Mouse (Mus musculus) MEL (cell line): ENCODE results near the gene Hilpda. TPM values are rescaled to one million over a fixed set of nuclear protein-coding genes. Genes with fewer than 3 reads are reported as not detected.

ENCODE experiments used
- DNase-seq: peaks from one replicate; pipeline ENCODE4 v3.0.0; 2011; ENCODE audit warnings: low read depth, low spot score
- H3K27ac ChIP-seq: 2 replicates; pipeline ENCODE4 v1.5.1; 2012; ENCODE audit warnings: low read depth, mild to moderate bottlenecking, control low read depth, low read length, moderate library complexity; ENCODE audit not compliant: control insufficient read depth
- H3K27me3 ChIP-seq, 2 experiments: fragments of 150-350 bp in 1 of 2; sonication (generic) in 1 of 2; 2 replicates each; pipeline ENCODE4 v1.6.1; 2012; ENCODE audit warnings: low read length in 2 of 2, mild to moderate bottlenecking in 2 of 2, improper control_type of control experiment in 1 of 2, moderate library complexity in 1 of 2; ENCODE audit not compliant: insufficient read depth in 2 of 2, control insufficient read depth in 1 of 2
- H3K36me3 ChIP-seq, 2 experiments: 2 replicates each; pipeline ENCODE4 v1.6.1; 2012 to 2014; ENCODE audit warnings: low read length in 2 of 2, improper control_type of control experiment in 1 of 2, inconsistent platforms in 1 of 2, mild to moderate bottlenecking in 1 of 2; ENCODE audit not compliant: insufficient read depth in 2 of 2, control insufficient read depth in 1 of 2
- H3K4me1 ChIP-seq, 2 experiments: fragments of 150-350 bp in 1 of 2; sonication (generic) in 1 of 2; 2 replicates each; pipeline ENCODE4 v1.6.1; 2012; ENCODE audit warnings: low read length in 2 of 2, improper control_type of control experiment in 1 of 2, mild to moderate bottlenecking in 1 of 2; ENCODE audit not compliant: insufficient read depth in 2 of 2, control insufficient read depth in 1 of 2
- H3K4me3 ChIP-seq, 2 experiments: fragments of 150-350 bp in 1 of 2; sonication (generic) in 1 of 2; 2 replicates each; pipeline ENCODE4 v1.5.1; 2012; ENCODE audit warnings: low read depth in 2 of 2, low read length in 2 of 2, mild to moderate bottlenecking in 2 of 2, moderate library complexity in 2 of 2, control low read depth in 1 of 2, improper control_type of control experiment in 1 of 2; ENCODE audit not compliant: control insufficient read depth in 1 of 2, insufficient read depth in 1 of 2
- H3K79me2 ChIP-seq: 2 replicates; pipeline ENCODE4 v1.6.1; 2012; ENCODE audit warnings: mild to moderate bottlenecking, low read length, moderate library complexity; ENCODE audit not compliant: control insufficient read depth, poor library complexity, insufficient read depth
- H3K9ac ChIP-seq: 2 replicates; pipeline ENCODE4 v1.6.1; 2012; ENCODE audit warnings: low read depth, mild to moderate bottlenecking, control low read depth, low read length, moderate library complexity; ENCODE audit not compliant: control insufficient read depth, poor library complexity, severe bottlenecking
- H3K9me3 ChIP-seq: fragments of 150-350 bp; sonication (generic); replicated peaks from 2 replicates; pipeline ENCODE4 v1.6.1; 2012; ENCODE audit warnings: mild to moderate bottlenecking, low read length, improper control_type of control experiment, moderate library complexity; ENCODE audit not compliant: insufficient read depth
- BHLHE40 ChIP-seq: IDR thresholded peaks from 2 replicates; pipeline ENCODE4 v1.6.1; 2012; ENCODE audit warnings: low read depth, mild to moderate bottlenecking, inconsistent platforms, low read length, improper control_type of control experiment, borderline replicate concordance
- CHD1 ChIP-seq: IDR thresholded peaks from 2 replicates; pipeline ENCODE4 v1.6.1; 2012; ENCODE audit warnings: low read depth, mild to moderate bottlenecking, inconsistent platforms, low read length, improper control_type of control experiment
- ETS1 ChIP-seq: IDR thresholded peaks from 2 replicates; pipeline ENCODE4 v1.6.1; 2012; ENCODE audit warnings: low read depth, mild to moderate bottlenecking, inconsistent platforms, low read length, improper control_type of control experiment, moderate library complexity
- GABPA ChIP-seq: IDR thresholded peaks from 2 replicates; pipeline ENCODE4 v1.6.1; 2012; ENCODE audit warnings: low read depth, mild to moderate bottlenecking, inconsistent platforms, low read length, improper control_type of control experiment, moderate library complexity
- JUND ChIP-seq: IDR thresholded peaks from 2 replicates; pipeline ENCODE4 v1.6.1; 2011; ENCODE audit warnings: low read depth, mild to moderate bottlenecking, improper control_type of control experiment, low read length
- KAT2A ChIP-seq: conservative IDR thresholded peaks from 2 replicates; pipeline ENCODE4 v1.6.1; 2012; ENCODE audit warnings: low read depth, low read length, improper control_type of control experiment, inconsistent platforms
- MAFK ChIP-seq: IDR thresholded peaks from 2 replicates; pipeline ENCODE4 v1.6.1; 2011; ENCODE audit warnings: low read depth, mild to moderate bottlenecking, low read length, improper control_type of control experiment, borderline replicate concordance
- MAZ ChIP-seq: IDR thresholded peaks from 2 replicates; pipeline ENCODE4 v1.6.1; 2012; ENCODE audit warnings: low read depth, mild to moderate bottlenecking, inconsistent platforms, low read length, improper control_type of control experiment
- MXI1 ChIP-seq: IDR thresholded peaks from 2 replicates; pipeline ENCODE4 v1.6.1; 2011; ENCODE audit warnings: mild to moderate bottlenecking, low read depth, low read length, improper control_type of control experiment
- MYB ChIP-seq: IDR thresholded peaks from 2 replicates; pipeline ENCODE4 v1.6.1; 2011; ENCODE audit warnings: mild to moderate bottlenecking, low read depth, low read length, improper control_type of control experiment
- POLR2AphosphoS5 ChIP-seq: IDR thresholded peaks from 2 replicates; pipeline ENCODE4 v1.6.1; 2012; ENCODE audit warnings: low read depth, borderline replicate concordance, mild to moderate bottlenecking, inconsistent platforms, low read length, moderate library complexity, mixed read lengths
- RAD21 ChIP-seq: IDR thresholded peaks from 2 replicates; pipeline ENCODE4 v1.6.1; 2011; ENCODE audit warnings: mild to moderate bottlenecking, low read depth, low read length, improper control_type of control experiment
- RCOR1 ChIP-seq: IDR thresholded peaks from 2 replicates; pipeline ENCODE4 v1.6.1; 2012; ENCODE audit warnings: low read depth, mild to moderate bottlenecking, inconsistent platforms, low read length, improper control_type of control experiment
- SIN3A ChIP-seq: IDR thresholded peaks from 2 replicates; pipeline ENCODE4 v1.6.1; 2012; ENCODE audit warnings: low read length, improper control_type of control experiment, inconsistent platforms
- TAL1 ChIP-seq: IDR thresholded peaks from 2 replicates; pipeline ENCODE4 v1.6.1; 2012; ENCODE audit warnings: mild to moderate bottlenecking, inconsistent platforms, low read length, moderate library complexity, mixed read lengths
- TBP ChIP-seq: IDR thresholded peaks from 2 replicates; pipeline ENCODE4 v1.8.0; 2011; ENCODE audit warnings: low read depth, low read length, improper control_type of control experiment
- TCF12 ChIP-seq: IDR thresholded peaks from 2 replicates; pipeline ENCODE4 v1.6.1; 2014; ENCODE audit warnings: low read depth, mild to moderate bottlenecking, inconsistent platforms, low read length, improper control_type of control experiment, moderate library complexity
- UBTF ChIP-seq: IDR thresholded peaks from 2 replicates; pipeline ENCODE4 v1.6.1; 2012; ENCODE audit warnings: low read depth, mild to moderate bottlenecking, inconsistent platforms, low read length, improper control_type of control experiment, moderate library complexity, borderline replicate concordance; ENCODE audit not compliant: insufficient read depth
- USF1 ChIP-seq: IDR thresholded peaks from 2 replicates; pipeline ENCODE4 v1.6.1; 2014; ENCODE audit warnings: low read depth, mild to moderate bottlenecking, inconsistent platforms, low read length, improper control_type of control experiment, moderate library complexity
- ZC3H11A ChIP-seq: IDR thresholded peaks from 2 replicates; pipeline ENCODE4 v1.6.1; 2012; ENCODE audit warnings: low read depth, mild to moderate bottlenecking, inconsistent platforms, low read length, improper control_type of control experiment
- ZKSCAN1 ChIP-seq: IDR thresholded peaks from 2 replicates; pipeline ENCODE4 v1.6.1; 2012; ENCODE audit warnings: low read depth, mild to moderate bottlenecking, inconsistent platforms, low read length, improper control_type of control experiment, moderate library complexity
- polyA plus RNA-seq, 2 experiments: library from polyadenylated mRNA; stranded (reverse) in 1 of 2; unstranded in 1 of 2; fragments of >175 nt in 1 of 2; fragments of >200 nt in 1 of 2; gene quantifications; 2 replicates each; pipeline versions ENCODE4 v1.2.1 to v1.2.4; 2012; ENCODE audit warnings: low replicate concordance in 2 of 2, low read depth in 1 of 2; ENCODE audit not compliant: insufficient read length in 2 of 2, insufficient read depth in 1 of 2, missing spikeins in 1 of 2
- total RNA-seq: library from RNA; depleted of rRNA; stranded (reverse); fragments of 300-350 nt; gene quantifications from 2 replicates; pipeline ENCODE4 v1.2.3, GENCODE M21; 2012

Gene Hilpda
- total and polyA plus RNA-seq, 3 experiments = 17.0 to 18.1 TPM; not detected in 1

DNA sequence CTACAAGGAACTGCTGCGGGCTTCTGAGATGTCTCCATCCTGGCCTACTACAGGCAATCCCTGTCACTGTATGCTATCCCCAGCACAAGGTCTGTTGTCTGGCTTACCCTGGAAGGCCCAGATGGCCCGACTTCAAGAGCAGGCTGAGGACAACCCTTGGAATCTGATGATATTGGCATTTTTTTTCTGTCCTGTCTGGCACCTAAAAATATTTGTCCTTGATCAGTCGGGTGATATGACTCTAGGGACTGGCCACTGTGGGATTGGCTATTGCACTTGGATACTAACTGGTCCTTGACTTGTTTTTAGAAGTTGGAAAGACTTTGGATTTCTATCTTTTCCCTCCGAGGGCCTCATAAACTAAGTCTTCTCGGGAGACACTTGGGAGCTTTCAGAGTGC is 10.5 kb upstream of the Hilpda start:
- H3K36me3 ChIP-seq = no peaks in the 10 kb centered on the region
- TF ChIP-seq RAD21 (no peak), JUND (no peak), MAFK (no peak), MXI1 (no peak), USF1 (no peak), CHD1 (no peak), TCF12 (no peak), TBP (no peak), UBTF (no peak), RCOR1 (no peak), BHLHE40 (no peak), ZC3H11A (no peak)
- peaks cover 39 to 58% of the 10 kb centered on the region in 2 experiments for H3K27me3 ChIP-seq
- no peak overlapping the region for H3K9ac ChIP-seq
- DNase-seq = no peak
- H3K79me2 ChIP-seq = no peaks in the 10 kb centered on the region
- H3K4me1 ChIP-seq = no peaks in the 10 kb centered on the region
- no peak overlapping the region for H3K27ac ChIP-seq
- H3K4me3 ChIP-seq = no peak overlapping the region
- no peaks in the 10 kb centered on the region for H3K9me3 ChIP-seq

DNA sequence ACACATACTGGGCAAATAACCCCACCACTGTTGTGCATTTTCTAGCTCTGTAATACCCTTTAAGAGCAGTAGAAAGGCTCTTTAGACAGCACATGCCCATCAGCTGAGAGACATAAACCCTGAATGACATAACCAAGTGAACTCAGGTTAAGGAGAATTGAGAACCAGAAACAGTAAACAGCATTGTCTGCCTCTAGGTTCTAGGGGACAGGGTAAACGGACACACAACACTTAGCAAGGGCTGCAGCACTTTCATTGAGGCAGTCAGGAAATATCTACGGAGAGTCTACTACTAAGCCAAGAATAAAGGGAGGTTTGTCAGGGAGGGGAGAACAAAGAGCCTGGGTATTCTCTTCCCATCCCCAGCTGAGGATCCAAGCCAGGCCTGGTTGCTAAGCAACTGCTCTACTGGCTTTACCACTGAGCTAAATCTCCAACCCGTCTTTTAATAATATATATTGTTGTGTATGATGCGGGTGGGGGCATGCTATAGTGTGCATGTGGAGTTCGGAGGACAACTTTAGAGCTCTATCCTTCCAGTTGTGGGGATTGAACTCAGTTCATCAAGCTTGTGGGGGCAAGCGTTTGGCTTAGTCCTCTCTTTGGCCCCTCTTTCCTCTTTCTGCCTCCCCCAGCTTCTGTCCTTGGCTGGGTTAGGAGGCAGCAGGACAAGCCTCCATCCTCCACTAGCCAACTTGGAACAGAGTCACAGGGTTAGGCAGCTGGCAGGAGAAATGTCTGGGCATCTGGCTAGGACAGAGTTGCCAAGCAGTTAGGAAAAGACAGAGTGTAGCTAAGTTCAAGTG is 8.4 kb upstream of the Hilpda start:
- TF ChIP-seq MXI1 (no peak), TCF12 (no peak), TAL1 (no peak), BHLHE40 (no peak), MAZ (no peak), MYB (no peak), GABPA (no peak), POLR2AphosphoS5 (no peak), SIN3A (no peak), ETS1 (no peak), KAT2A (no peak), ZKSCAN1 (no peak), ZC3H11A (no peak)
- TF ChIP-seq, all 39 proteins: peak for 0
- no peaks in the 10 kb centered on the region for H3K4me1 ChIP-seq
- H3K4me3 ChIP-seq = no peak overlapping the region
- no peak overlapping the region for H3K9ac ChIP-seq
- no peaks in the 10 kb centered on the region for H3K36me3 ChIP-seq
- H3K9me3 ChIP-seq = no peaks in the 10 kb centered on the region
- no peaks in the 10 kb centered on the region for H3K79me2 ChIP-seq
- no peak for DNase-seq
- no peak overlapping the region for H3K27ac ChIP-seq
- peaks cover 38 to 56% of the 10 kb centered on the region in 2 experiments for H3K27me3 ChIP-seq
